Mouse (Mus musculus) liver, postnatal 0 days (tissue): Measurements from ENCODE around the gene Zfp988. TPM values are rescaled to one million over a fixed set of nuclear protein-coding genes. Genes with fewer than 3 reads are reported as not detected.
"Not testable (repeated sequence)": the region's sequence is repeated elsewhere in the genome, so short reads cannot be mapped to it uniquely, and the experiment has no call there.

ENCODE experiments used
- ATAC-seq: fragments of 200-750 bp; cut with Nextera tagmentation; 2 replicates; pipeline ENCODE4 v1.8.0; 2017; ENCODE audit warnings: mild to moderate bottlenecking, moderate library complexity
- DNase-seq: peaks from one replicate; pipeline ENCODE4 v3.0.0-alpha.2; 2016
- H3K27ac ChIP-seq: fragments of 300-500 bp; sonication (generic); 2 replicates; pipeline ENCODE4 v1.5.1; 2014; ENCODE audit warnings: antibody characterized with exemption, moderate library complexity, mild to moderate bottlenecking, low read depth
- H3K27me3 ChIP-seq: fragments of 300-500 bp; sonication (generic); 2 replicates; pipeline ENCODE4 v1.6.1; 2014; ENCODE audit warnings: low read length, control low read depth, mixed read lengths; ENCODE audit not compliant: insufficient read depth
- H3K36me3 ChIP-seq: fragments of 300-500 bp; sonication (generic); replicated peaks from 2 replicates; pipeline ENCODE4 v1.6.1; 2014; ENCODE audit warnings: mild to moderate bottlenecking, control low read depth, low read length, moderate library complexity, mixed read lengths; ENCODE audit not compliant: insufficient read depth
- H3K4me1 ChIP-seq: fragments of 300-500 bp; sonication (generic); 2 replicates; pipeline ENCODE4 v1.6.1; 2014; ENCODE audit warnings: antibody characterized with exemption, mild to moderate bottlenecking, control low read depth; ENCODE audit not compliant: insufficient read depth
- H3K4me2 ChIP-seq: fragments of 300-500 bp; sonication (generic); 2 replicates; pipeline ENCODE4 v1.6.1; 2014; ENCODE audit warnings: low read depth, mild to moderate bottlenecking, low read length, moderate library complexity, mixed read lengths
- H3K4me3 ChIP-seq: fragments of 300-500 bp; sonication (generic); 2 replicates; pipeline ENCODE4 v1.5.1; 2014; ENCODE audit warnings: low read depth, low read length
- H3K9ac ChIP-seq: fragments of 300-500 bp; sonication (generic); replicated peaks from 2 replicates; pipeline ENCODE4 v1.6.1; 2014; ENCODE audit warnings: mild to moderate bottlenecking, moderate library complexity
- H3K9me3 ChIP-seq: fragments of 300-500 bp; sonication (generic); 2 replicates; pipeline ENCODE4 v1.6.1; 2016; ENCODE audit warnings: mild to moderate bottlenecking, control low read depth, low read length, mixed read lengths
- WGBS: fragments of 180-500 bp; shearing (Covaris S2); extraction: QIAGEN DNeasy Blood & Tissue Kit; methylation state at CpG from one replicate; pipeline ENCODE4 v1.1.7; 2014; ENCODE audit not compliant: insufficient replicate concordance; 5-methylcytosine and 5-hydroxymethylcytosine counted together
- polyA plus RNA-seq: library from polyadenylated mRNA; unstranded; fragments of >200 nt; fragmentation: Nextera tagmentation; extraction: Ambion mirVana; gene quantifications from 2 replicates; pipeline ENCODE4 v1.2.1, GENCODE M21; 2015

The Zfp988 gene
- 0.08 TPM in 1 of 2 replicates, not detected in the other for polyA plus RNA-seq

DNA sequence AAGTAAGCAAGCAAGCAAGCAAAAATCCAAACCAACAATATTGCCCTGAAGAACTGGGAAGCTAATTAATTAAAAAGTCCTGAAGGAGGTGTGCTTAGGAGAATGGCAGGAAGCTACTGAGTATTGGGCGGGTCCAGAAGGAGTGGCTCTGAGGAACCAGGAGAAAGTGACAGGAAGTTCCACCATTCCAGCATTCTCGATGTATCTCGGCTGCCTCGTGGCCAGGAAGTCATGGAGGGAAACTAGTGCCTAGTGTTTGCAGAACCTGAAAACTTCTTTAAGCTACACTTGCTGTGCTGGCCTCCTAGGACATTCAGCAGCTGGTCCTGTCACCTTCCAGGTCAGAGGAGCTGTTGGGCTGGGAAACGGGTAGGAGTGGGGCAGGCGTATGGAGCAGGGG is at the start of gene Zfp988:
Gene Zfp988, plus strand, starts transcription at position 239 of the 400 bp plus-strand sequence.
- not testable (repeated sequence) for H3K4me2 ChIP-seq, H3K27ac ChIP-seq, H3K36me3 ChIP-seq, ATAC-seq, H3K27me3 ChIP-seq, H3K9me3 ChIP-seq, H3K4me1 ChIP-seq, H3K4me3 ChIP-seq, H3K9ac ChIP-seq
- peak; percentile 13 for DNase-seq
- 82% methylated on average over 6 of the region's 6 CpGs for WGBS

DNA sequence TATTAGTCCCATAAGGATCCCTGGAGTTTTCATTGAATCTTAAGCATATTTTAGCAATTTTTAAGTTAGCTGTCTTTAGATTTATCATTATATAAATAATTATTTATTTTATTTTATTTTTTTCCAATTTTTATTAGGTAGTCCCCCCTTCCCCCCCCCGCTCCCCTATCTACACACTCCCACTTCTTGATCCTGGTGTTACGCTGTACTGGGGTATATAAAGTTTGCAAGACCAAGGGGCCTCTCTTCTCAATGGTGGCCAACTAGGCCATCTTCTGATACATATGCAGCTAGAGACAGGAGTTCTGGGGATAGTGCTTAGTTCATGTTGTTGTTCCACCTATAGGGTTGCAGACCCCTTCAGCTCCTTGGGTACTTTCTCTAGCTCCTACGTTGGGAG is 42.8 kb upstream of the Zfp988 start:
- not testable (repeated sequence) for H3K27ac ChIP-seq, H3K36me3 ChIP-seq, H3K9ac ChIP-seq, H3K4me1 ChIP-seq, H3K27me3 ChIP-seq, H3K4me3 ChIP-seq, DNase-seq, ATAC-seq, H3K9me3 ChIP-seq, H3K4me2 ChIP-seq
- 82% methylated on average over 2 of the region's 3 CpGs for WGBS

DNA sequence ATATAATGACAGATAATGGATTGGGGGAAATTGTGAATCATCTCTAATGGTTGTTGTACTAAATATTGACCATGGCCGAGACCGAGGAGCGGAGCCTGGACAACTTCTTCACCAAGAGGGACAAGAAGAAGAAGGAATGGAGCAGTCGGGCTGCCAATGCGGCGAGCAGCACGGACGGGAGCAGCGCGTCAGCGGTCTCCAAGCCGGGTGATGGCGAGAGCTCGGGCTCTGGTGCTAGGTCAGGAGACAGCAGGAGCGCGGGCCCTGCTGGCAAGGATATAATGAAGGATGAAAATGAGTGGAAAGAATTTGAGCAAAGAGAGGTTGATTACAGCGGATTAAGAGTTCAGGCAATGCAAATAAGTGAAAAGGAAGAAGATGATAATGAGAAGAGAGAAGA is 38.2 kb upstream of the Zfp988 start:
- WGBS, result 90% methylated on average over 16 of the region's 17 CpGs
- not testable (repeated sequence) for H3K27ac ChIP-seq, ATAC-seq, H3K36me3 ChIP-seq, DNase-seq, H3K4me3 ChIP-seq, H3K27me3 ChIP-seq, H3K9ac ChIP-seq, H3K4me1 ChIP-seq, H3K9me3 ChIP-seq, H3K4me2 ChIP-seq

DNA sequence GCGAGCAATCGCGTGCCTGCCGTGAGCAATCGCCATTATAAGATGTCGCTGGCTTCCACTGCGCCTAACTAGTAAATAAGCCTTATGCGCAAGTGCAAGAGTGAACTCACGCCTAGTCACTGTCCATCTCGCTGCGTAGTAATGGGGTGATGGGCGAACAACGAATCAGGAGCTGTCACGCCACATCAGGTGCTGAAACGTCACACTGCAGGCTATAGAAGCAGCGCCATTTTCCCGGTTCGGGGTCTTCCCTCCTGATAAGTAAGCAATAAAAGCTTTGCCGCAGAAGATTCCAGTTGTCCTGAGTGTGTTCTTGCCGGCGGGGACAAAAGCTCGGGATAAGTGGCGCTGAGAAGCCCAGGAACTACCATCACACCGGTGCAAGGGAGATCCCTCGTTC is 36.7 kb upstream of the Zfp988 start:
- H3K4me2 ChIP-seq, H3K27ac ChIP-seq, H3K36me3 ChIP-seq, H3K4me3 ChIP-seq, DNase-seq, H3K4me1 ChIP-seq, H3K9me3 ChIP-seq, ATAC-seq, H3K27me3 ChIP-seq, H3K9ac ChIP-seq: not testable (repeated sequence)
- WGBS, result 79% methylated on average over 25 of the region's 25 CpGs

DNA sequence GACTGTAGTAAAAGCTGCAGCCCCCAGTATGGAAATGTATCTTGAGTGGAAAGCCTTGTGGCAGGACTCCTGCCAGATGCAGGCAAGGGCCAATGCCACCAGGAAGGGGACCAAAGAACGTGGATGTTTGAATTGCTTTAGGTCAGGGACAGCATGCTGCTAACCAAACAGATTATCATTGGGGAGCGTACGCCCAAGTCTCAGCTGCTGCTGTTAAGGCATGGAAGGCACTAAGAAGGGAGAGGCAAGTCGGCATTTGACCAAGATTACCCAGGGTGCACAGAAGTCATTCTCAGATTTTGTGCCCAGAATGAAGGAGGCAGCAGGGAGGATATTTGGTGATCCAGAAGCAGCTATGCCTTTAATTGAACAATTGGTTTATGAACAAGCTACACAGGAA is 35.4 kb upstream of the Zfp988 start:
- H3K36me3 ChIP-seq, H3K4me2 ChIP-seq, H3K4me1 ChIP-seq, H3K4me3 ChIP-seq, H3K27me3 ChIP-seq, H3K27ac ChIP-seq, H3K9ac ChIP-seq, H3K9me3 ChIP-seq, DNase-seq, ATAC-seq: not testable (repeated sequence)
- WGBS, result 78% methylated on average over 4 of the region's 4 CpGs

DNA sequence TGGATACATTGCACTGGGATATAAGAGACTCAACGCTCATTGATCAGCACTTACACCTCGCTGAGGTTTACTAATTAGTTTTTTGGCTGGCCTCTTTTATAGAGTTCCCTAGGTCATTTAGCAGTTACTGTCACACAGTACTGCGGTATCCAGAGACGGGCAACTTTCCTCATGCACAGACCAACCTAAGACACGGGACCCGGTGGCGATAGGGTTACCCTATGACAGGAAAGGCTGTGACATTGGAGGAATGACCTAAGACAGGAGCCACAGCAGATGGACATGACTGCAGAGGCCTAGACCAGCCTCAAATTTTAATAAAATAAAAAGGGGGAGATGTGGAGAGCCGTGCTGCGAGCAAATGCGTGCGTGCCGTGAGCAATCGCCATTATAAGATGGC is 33.9 kb upstream of the Zfp988 start:
- not testable (repeated sequence) for H3K4me1 ChIP-seq, H3K9ac ChIP-seq, H3K4me3 ChIP-seq, H3K36me3 ChIP-seq, H3K27ac ChIP-seq, H3K4me2 ChIP-seq, ATAC-seq, H3K27me3 ChIP-seq, DNase-seq
- 82% methylated on average over 11 of the region's 13 CpGs for WGBS
- peaks cover 11% of the 10 kb centered on the region for H3K9me3 ChIP-seq

DNA sequence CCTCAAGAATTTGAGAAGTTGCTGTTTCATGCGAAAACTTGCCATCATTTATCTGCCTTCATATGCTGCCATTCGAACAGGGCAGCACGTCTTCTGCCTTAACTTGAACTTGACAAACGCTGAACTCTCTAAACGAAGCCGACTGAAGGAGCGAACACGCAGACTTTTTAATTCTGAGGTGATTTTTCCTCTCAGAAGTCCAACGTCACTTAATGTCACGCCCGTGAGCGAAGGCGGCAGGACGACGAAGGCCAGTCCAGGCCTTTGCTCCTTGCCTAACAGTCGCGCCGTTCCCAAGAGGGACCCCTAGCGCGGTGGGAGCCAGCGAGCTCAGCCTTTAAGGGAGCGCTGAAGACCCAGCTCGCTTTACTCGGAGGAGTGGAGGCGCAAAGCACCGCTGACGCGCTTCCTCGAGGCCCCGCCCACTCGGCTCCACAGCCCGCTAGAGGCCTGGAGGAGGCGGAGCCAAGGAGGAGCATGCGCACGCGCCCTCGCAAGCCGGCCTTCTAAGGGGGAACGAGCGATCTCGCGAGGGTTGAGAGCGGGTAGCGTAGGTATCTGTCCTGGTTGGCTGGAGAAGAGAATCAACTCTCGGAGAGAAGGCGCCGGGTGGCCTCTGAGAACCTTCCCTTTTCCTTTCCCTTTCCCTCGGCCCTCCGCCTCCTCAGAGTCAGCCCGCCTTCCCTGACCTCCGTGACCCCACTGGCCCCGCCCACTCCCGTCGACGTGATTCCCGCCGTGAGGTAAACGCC is 30.3 kb upstream of the Zfp988 start:
- peak overlapping the region; percentile 6; the same call in 1 of the 2 replicates for H3K4me2 ChIP-seq
- not testable (repeated sequence) for H3K4me3 ChIP-seq, H3K27me3 ChIP-seq, H3K36me3 ChIP-seq, H3K4me1 ChIP-seq, H3K9me3 ChIP-seq, H3K9ac ChIP-seq, H3K27ac ChIP-seq
- DNase-seq (peak; percentile 38), ATAC-seq (peak; percentile 41; the same call in 1 of the 2 replicates)
- 42% methylated on average over 52 of the region's 58 CpGs for WGBS

DNA sequence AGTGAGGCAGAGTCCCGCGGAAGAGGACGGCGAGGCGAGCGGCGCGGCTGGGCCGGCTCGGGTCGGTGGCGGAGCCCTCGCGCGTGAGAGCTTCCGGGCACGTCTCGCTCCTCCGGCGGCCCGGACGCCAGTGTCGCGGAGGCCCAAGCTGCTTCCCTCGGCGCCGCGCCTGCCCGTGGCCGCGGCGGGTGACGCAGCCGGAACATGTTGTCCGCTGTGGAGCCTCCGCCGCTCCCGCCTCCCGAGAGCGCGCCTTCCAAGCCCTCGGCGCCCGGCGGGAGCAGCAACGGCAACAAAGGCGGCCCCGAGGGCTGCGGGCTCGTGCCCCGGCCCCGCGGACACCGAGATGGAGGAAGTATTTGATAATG is 29.7 kb upstream of the Zfp988 start:
- H3K36me3 ChIP-seq, H3K4me3 ChIP-seq, H3K27me3 ChIP-seq, H3K27ac ChIP-seq, H3K4me1 ChIP-seq, H3K9me3 ChIP-seq, H3K9ac ChIP-seq: not testable (repeated sequence)
- H3K4me2 ChIP-seq, result peak overlapping the region; percentile 6; the same call in 1 of the 2 replicates
- ATAC-seq (peak; percentile 13; the same call in 1 of the 2 replicates), DNase-seq (peak; percentile 14)
- WGBS, result 23% methylated on average over 54 of the region's 54 CpGs

DNA sequence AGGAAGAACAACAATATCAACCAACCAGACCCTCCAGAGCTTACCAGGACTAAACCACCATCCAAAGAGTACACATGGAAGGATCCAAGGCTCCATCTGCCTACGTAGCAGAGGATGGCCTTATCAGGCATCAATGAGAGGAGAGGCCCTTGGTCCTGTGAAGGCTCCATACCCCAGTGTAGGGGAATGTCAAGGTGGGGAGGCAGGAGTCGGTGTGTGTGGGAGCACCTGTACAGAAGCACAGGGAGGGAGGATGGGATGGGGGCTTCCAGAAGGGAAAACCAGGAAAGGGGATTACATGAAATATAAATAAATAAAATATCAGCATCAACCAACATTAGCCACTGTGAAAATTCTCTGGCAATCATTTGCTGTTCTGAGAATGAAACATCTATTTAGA is 25.1 kb upstream of the Zfp988 start:
- H3K9me3 ChIP-seq, H3K4me3 ChIP-seq, H3K36me3 ChIP-seq, DNase-seq, H3K27me3 ChIP-seq, H3K4me1 ChIP-seq, H3K27ac ChIP-seq, H3K4me2 ChIP-seq, ATAC-seq, H3K9ac ChIP-seq: not testable (repeated sequence)
- 63% methylated on average over 2 of the region's 2 CpGs for WGBS

DNA sequence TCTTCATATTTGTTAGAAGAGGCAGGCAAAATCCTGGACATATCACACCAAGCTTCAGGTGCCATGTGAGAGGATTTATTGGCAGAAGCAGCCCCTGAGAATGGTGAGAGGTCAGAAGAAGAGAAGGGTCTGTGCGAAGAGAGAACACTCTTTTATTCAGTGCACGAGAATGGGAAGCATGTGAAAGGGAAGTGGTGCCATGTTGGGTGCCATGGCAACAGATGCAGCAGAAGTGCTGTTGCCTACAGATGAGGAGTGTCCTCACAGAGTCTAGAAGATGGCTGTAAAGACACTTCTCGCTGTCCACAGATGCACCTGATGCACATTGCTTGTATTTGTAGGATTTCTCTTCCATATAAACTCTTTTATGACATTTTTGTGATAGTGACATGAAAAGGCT is 6.9 kb upstream of the Zfp988 start:
- not testable (repeated sequence) for H3K36me3 ChIP-seq, H3K9me3 ChIP-seq, ATAC-seq, H3K4me1 ChIP-seq, H3K27ac ChIP-seq, H3K4me3 ChIP-seq, H3K4me2 ChIP-seq, DNase-seq, H3K27me3 ChIP-seq, H3K9ac ChIP-seq
- WGBS, result 60% methylated on average over 3 of the region's 3 CpGs
